Mouse (Mus musculus): Measurements from ENCODE around the gene Psap.

DNA sequence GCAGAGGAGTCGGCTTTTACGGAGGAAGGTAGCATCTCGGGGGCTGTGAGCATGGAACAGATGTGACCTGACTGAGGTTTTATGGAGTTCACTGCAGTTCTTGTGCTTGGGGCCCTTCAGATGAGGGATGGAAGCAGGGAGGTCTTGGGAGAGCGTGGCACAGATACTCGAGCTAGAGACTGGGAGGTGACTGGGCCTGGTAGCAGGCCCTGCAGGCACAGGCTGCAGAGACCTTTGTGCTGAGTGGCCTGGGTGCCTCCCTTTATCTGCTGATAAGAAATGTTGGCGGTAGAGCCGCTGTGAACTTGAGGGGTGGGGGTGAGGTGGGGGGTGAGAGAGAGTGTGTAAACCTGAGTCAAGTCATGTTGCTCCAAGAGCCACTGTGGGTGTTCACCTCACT is 57.2 kb downstream of the Psap start:
- TF ChIP-seq CTCF (IDR thresholded peaks at IDR 0.05; ENCODE audit: low read depth), result no peak
- TF ChIP-seq EP300 (IDR thresholded peaks at IDR 0.05; ENCODE audit: low read depth), result no peak

Measured in liver, embryonic 14.5 days (tissue).